Mouse (Mus musculus) cerebellum, postnatal 14 days (tissue): Measurements from ENCODE around the gene Tmem246.

ENCODE experiments used
- DNase-seq, 2 experiments: peaks; one replicate each; pipeline ENCODE4 v3.0.0; 2021; ENCODE audit warnings: mixed read lengths in 2 of 2

Tmem246 gene

DNA sequence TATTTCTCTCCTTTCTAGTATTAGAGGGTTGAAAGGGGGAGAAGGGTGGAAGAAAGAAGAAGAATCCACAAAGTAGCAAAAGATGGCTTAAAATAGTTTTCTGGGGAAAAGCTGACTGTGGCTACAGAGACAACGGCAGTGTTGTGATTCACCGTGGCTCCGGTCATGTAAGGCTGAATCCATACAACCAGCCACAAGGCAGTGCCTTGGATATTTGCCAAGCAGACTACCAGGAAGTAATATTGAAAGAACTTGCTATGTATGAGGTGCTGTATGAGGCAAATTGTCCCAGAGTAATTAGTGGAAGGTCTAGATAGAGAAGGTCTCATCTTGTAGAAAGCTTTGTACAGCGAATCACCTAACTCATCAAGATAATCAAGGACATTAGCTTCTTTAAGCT lies 25.5 kb downstream of the Tmem246 start:
- DNase-seq, result no peak

DNA sequence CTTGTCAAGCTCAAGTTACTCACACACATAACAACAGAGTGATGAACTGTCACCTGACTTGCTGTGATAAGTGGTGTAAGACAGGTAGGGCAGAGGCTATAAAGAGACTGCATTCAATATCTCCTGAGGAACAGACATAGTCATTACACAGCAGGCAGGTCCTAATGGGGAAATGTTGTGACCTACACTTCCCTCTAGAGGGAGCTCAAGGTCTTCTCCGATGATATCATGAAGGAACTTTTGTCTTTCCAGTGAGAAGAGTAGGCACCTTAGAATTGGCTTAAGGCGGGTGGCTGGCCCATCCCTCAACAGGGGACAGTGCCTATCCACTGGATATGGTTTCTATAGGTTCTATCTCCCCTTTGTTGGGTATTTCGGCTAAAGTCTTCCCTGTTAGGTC lies 30.1 kb downstream of the Tmem246 start:
- peak; percentile 77 to 81 for DNase-seq

DNA sequence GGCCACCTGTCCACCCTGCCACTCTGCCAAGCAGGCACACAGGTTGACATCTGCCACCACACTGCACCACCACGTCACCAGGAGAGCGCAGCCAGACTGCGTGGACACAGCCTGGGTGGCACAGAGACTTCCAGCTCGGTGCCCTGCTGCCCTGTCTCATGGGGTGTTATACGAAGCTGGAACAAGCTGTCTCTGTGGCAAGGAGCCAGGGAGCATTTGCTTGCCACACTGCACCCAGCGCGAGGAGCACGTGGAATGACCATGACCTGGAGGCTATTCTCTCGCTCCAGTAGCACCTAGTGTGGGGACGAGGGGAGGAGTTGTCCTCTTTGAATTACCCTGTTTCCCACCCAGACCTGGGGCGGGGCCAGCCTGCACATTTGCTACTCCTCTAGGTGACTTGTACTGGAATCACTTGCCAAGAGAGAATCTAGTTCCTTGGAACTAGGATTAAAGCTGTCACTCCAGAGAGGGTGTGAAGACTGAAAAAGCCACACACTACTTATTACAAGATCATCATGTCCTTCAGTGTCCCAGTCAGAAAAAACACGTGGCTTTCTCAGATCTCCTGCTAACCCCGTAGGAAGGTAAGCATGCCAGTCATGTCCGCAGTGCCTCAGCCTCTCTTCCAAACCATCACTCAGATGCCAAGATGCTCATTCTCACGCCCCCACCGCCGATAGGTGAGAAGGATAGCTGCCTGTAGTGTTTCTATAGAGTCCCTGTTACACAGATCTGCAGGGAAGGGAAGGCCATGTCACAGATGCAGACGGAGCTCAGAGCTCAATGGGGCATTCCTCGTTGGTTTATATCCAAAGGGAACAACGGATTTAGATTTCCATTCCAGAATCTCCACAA lies 37.5 kb downstream of the Tmem246 start:
- DNase-seq, result peak; percentile 87 to 90

DNA sequence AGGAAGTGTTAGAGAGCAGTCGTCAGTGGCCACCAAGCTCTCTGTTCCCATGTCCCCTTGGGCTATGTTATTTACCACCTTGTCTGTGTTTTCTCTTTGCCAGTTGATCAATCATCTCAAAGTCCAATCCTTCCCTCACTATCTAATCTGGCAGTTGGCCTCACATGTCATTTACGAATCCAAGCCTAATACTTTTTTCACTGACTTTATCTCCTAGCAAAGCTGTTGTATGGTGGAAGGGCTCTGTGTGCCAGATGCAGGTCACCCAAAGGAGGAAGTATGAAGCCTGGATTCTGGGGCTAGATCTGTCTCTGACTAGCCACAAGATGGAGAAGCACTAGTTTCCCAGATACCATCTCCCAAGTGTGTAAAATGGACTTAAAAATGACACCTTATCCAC lies 39.5 kb downstream of the Tmem246 start:
- no peak for DNase-seq

DNA sequence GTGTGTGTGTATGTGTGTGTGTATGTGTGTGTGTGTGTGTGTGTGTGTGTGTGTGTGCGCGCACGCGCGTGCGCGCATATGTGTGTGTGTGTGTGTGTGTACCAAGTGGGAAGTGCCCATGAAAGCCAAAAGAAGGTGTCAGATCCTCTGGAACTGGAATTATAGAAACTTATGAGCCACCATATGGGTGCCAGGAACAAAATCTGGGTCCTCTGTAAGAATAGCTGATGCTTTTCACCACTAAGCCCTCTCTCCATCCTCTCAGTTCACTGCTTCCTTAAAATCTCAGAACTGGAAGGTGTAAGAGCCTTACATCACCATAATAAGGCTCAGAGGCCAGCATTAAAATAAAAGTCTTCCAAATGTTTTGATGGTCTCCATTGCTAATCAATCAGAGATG lies 40.3 kb downstream of the Tmem246 start:
- DNase-seq, result no peak

DNA sequence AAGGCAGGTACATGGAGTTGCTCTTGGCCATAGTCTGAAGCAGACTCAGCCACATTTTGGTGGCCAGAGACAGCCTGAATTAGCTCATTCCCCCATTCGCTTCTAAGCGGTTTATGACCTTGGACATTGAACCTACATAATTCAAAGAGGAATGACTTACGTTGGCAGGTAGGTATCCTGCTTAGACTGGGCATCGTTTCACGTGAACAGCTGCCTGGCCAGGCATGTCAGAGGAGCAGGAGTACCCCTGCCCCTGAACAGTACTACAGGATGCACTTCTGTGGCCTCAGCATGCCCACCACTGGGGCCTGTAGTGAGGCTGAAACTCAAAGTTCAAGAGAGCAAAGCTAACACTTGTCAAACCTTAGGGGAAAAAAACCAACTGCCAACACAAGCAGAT lies 44.3 kb downstream of the Tmem246 start:
- no peak for DNase-seq

DNA sequence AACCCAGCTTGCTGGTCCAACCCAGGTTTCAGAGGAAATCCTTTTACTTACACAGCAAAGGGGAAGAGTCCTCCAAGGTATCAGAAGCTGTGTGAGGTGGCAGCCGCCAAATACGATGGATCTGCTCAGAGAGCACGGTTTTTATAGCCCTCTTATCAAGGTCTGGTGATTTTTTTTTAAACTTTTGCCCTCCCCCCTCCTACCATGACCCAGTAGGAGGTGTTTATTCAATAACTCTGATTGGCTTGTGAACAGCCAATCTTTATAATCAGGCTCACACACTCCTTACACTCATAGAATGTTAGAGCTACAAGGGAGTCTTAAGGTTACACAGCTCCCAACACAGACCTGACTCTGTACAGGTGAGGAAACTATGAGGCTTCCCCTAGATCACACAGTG lies 48.3 kb downstream of the Tmem246 start, which contains the start of gene Aldob:
Gene Aldob, minus strand, starts transcription at position 164 of the 400 bp plus-strand sequence.
- DNase-seq, result no peak

DNA sequence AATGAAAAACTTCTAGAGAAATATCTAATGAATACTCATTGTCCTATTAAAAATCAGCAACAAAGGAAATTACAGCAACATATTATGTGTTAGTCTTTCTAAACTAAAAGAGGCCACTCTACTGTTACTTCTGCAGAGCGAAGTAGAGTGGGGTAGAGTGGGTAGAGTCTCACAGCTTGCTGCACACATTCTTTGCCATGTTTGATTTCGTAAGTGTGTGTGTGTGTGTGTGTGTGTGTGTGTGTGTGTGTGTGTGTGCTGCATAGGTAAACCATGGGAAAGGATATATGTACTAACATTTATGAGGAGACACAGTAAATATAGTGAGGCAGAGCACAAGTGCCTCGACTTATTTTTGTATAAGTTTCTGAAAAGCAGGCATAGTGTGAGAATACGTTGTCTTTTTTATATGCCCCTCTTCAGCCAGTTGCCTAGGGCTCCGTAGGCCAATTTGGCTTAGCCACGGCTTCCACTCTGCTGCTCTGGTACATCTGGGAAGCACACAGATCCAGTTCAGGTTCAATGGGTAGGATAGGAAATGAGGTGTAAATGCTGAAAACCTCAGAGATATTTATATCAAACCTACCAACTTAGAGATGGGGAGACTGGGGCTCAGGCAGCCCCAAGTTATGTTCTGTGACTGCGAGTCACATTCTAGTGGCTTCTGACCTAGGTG lies 50.0 kb downstream of the Tmem246 start:
- no peak for DNase-seq

DNA sequence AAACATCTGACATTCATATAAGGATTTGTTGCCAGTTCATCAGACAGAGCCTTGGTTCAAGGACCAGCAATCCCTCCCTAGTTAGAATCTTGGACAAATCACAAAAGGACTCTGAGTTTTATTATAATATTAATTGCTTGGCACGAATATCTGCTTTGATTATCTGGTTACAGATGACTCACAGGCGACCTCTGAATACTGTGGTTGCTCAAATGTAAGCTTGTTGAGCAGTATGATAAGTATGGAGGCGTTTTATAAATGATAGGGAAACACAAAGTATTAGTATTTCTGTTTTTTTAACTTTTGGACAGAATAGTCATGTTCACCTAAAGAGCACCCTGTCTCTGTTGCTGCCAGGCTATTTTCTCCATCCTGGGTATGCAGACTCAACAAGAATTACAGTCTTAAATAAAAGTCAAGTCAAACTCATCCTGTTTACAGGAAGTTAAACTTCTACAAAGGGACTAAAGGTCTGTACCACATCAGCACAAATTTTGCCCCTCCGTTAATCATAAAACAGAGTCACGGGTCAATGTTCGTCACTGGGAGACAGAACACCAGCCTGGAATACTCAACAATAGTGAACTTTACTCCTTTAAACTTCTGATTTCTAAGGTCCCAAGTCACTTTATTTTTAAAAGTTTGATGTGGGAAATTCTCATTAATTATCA lies 50.7 kb downstream of the Tmem246 start:
- DNase-seq, result no peak

DNA sequence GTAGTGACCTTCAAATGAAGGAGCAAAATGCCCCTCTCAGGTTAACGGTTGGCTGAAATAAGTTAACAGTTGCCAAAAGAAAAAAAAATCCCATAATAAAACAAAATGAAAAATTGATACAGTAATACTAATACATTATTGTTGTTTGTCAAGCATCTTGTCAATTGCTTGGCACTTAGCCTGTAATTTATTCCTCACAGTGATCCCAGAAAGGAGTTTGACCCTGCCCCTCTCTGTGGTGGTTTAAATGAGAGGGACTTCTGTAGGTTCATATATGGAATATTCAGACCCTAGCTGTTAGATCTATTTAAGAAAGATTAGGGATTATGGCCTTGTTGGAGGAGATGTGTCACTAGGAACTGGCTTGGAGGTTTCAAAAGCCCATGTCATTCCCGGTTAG lies 51.6 kb downstream of the Tmem246 start:
- DNase-seq, result no peak

DNA sequence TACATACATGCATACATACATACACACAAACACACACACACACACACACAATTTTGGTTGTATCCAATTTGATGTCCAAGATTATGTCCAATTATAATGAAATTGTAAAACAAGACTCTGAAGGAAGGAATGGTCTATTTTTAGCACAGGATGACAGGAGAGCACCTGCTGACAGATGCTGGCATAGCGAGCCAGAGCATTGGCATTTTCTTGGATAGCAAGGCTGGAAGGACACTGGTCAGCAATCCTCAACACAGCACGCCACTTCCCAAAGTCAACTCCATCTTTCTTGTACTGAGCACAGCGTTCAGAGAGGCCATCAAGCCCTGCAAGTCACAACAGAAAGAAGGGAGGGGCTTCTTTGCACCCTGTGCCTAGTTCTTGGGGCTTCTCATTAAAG lies 56.7 kb downstream of the Tmem246 start:
- peak; percentile 24 to 26 for DNase-seq

DNA sequence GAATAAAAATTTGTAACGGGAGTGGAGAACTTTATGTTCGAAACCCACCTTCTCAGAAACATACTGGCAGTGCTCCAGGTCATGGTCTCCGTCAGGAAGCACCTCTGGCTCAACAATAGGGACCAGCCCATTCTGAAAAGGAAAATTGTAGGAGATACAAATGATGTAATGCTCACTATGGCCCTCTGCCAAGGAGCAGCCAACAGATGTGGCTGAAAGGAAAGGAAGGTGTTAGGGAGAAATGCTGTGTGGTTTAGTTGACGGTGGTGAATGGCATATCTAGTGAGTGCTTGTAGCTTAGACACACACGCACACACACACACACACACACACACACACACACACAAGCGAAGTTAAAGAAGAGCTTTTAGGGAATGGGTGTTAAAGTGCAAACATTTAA lies 58.0 kb downstream of the Tmem246 start:
- DNase-seq, result no peak

DNA sequence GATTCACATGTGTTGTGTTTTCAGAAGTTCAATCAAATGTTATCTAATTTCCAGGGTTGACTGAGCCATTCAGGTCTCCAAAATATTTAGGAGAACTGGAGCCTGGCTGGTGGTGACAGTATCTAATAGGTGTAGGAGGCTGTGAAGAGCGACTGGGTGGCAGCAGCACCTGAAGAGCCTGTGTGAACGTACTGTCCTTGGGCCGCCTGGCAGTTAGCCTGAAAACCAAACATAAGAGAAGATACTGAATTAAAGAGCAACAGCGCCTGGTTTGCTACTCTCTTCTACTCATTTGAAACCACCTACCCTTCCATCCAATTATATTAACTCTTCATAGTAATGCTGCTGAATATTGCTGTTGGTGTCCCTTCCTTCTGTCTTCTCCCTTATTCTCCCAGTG lies 61.0 kb downstream of the Tmem246 start:
- no peak for DNase-seq

DNA sequence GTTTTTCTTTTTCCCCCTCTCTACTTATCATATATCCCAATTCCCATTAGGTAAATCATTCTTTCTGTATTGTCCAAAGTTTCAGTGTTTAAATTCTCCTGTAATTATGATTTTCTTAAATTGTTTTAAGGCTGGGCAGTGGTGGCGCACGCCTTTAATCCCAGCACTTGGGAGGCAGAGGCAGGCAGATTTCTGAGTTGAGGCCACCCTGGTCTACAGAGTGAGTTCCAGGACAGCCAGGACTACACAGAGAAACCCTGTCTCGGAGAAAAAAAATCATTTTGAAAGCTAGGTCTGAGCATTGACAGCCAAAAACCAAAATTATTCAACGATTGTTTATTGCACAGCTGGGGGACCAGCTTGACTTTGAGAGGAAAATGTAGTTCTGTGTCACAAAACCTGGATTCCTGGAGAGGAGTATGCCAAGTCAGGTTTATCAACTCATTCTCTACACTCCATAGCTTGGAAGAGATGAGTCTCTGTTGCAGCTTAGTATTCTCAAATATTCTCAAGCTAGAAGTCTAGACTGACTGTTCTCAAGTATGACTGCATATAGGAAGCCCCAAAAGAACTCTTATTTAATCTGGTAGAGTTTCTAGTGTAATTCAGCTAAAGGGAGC lies 61.9 kb downstream of the Tmem246 start:
- DNase-seq, result no peak

DNA sequence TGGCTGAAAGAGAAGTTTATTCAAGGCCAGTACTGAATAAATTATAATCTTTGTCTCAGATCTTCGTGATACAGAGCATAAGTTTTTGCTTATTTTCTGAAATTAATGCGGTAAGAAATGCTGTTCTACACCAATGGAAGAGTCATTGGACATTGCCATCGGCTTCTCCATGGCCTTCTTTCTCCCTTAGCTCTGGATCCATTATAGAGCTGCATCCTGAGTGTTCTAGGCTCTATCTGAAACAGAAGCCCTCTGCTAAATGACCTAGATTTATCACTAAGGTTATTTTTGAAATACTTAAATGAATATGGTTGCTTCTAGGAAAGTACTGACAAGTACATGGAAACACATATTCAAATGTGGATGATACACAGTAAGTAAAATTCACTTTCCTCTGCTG lies 62.6 kb downstream of the Tmem246 start:
- no peak for DNase-seq
